Mouse (Mus musculus): ENCODE measurements around the gene Enox1. TPM values are rescaled to one million over a fixed set of nuclear protein-coding genes. Genes with fewer than 3 reads are reported as not detected.
A peak's percentile ranks its signal among the peaks of the same experiment; 100 is the strongest.

Enox1 gene
- polyA plus RNA-seq, 1 experiment from 2014 or later, result 19.4 TPM

- H3K4me1 ChIP-seq, result no peaks in the 10 kb centered on the region
- no peaks in the 10 kb centered on the region for H3K27me3 ChIP-seq
- 79% methylated on average over 6 of the region's 6 CpGs for WGBS
- no peak for ATAC-seq (ENCODE audit: insufficient number of reproducible peaks, low FRiP score, low TSS enrichment, low read depth)
- H3K4me2 ChIP-seq, result no peak overlapping the region
- H3K36me3 ChIP-seq, result no peaks in the 10 kb centered on the region
- no peaks in the 10 kb centered on the region for H3K9me3 ChIP-seq
- no peak overlapping the region for H3K4me3 ChIP-seq
- no peak overlapping the region for H3K27ac ChIP-seq
- no peak overlapping the region for H3K9ac ChIP-seq
These were observed 264.5 kb downstream of the Enox1 start for GRCm38 (mm10) chr14:77421031-77421430.

- no peak overlapping the region for H3K4me3 ChIP-seq
- no peaks in the 10 kb centered on the region for H3K36me3 ChIP-seq
- H3K27me3 ChIP-seq, result no peaks in the 10 kb centered on the region
- no peak overlapping the region for H3K27ac ChIP-seq
- H3K9me3 ChIP-seq, result no peaks in the 10 kb centered on the region
- H3K4me2 ChIP-seq, result no peak overlapping the region
- no peaks in the 10 kb centered on the region for H3K4me1 ChIP-seq
- 84% methylated on average over 9 of the region's 9 CpGs for WGBS
- ATAC-seq (ENCODE audit: insufficient number of reproducible peaks, low FRiP score, low TSS enrichment, low read depth), result no peak
- no peak overlapping the region for H3K9ac ChIP-seq
These were observed 266.6 kb downstream of the Enox1 start for GRCm38 (mm10) chr14:77423194-77423593.

- Histone ChIP-seq H3K36me3 (no peaks in the 10 kb centered on the region), H3K27me3 (no peaks in the 10 kb centered on the region), H3K9me3 (no peaks in the 10 kb centered on the region), H3K4me3 (no peak overlapping the region), H3K27ac (no peak overlapping the region), H3K4me2 (no peak overlapping the region), H3K9ac (no peak overlapping the region), H3K4me1 (no peaks in the 10 kb centered on the region)
- no peak for ATAC-seq (ENCODE audit: insufficient number of reproducible peaks, low FRiP score, low TSS enrichment, low read depth)
- 72% methylated on average over 5 of the region's 5 CpGs for WGBS
These were observed 282.9 kb downstream of the Enox1 start for GRCm38 (mm10) chr14:77439426-77439825.

- ATAC-seq (ENCODE audit: insufficient number of reproducible peaks, low FRiP score, low TSS enrichment, low read depth), result no peak
- WGBS, result 91% methylated on average over 7 of the region's 7 CpGs
- Histone ChIP-seq H3K9ac (no peak overlapping the region), H3K27ac (no peak overlapping the region), H3K9me3 (no peaks in the 10 kb centered on the region), H3K4me3 (no peak overlapping the region), H3K27me3 (no peaks in the 10 kb centered on the region), H3K4me2 (no peak overlapping the region), H3K4me1 (no peaks in the 10 kb centered on the region), H3K36me3 (no peaks in the 10 kb centered on the region)
These were observed 284.2 kb downstream of the Enox1 start for GRCm38 (mm10) chr14:77440805-77441204.

GRCm38 (mm10) chr14:77441541-77441940 is 285.0 kb downstream of the Enox1 start:
- H3K4me1 ChIP-seq, result no peaks in the 10 kb centered on the region
- no peaks in the 10 kb centered on the region for H3K9me3 ChIP-seq
- H3K36me3 ChIP-seq, result no peaks in the 10 kb centered on the region
- H3K4me3 ChIP-seq, result no peak overlapping the region
- no peak overlapping the region for H3K27ac ChIP-seq
- H3K27me3 ChIP-seq, result no peaks in the 10 kb centered on the region
- 83% methylated on average over 6 of the region's 6 CpGs for WGBS
- no peak for ATAC-seq (ENCODE audit: insufficient number of reproducible peaks, low FRiP score, low TSS enrichment, low read depth)
- no peak overlapping the region for H3K4me2 ChIP-seq
- no peak overlapping the region for H3K9ac ChIP-seq

GRCm38 (mm10) chr14:77448001-77448400 is 291.4 kb downstream of the Enox1 start:
- 61% methylated on average over 4 of the region's 4 CpGs for WGBS
- Histone ChIP-seq H3K9me3 (no peaks in the 10 kb centered on the region), H3K27me3 (no peaks in the 10 kb centered on the region), H3K4me3 (no peak overlapping the region), H3K4me2 (no peak overlapping the region), H3K27ac (no peak overlapping the region), H3K36me3 (no peaks in the 10 kb centered on the region), H3K4me1 (0 out of 2 replicates have a peak, but pooled peaks cover 4% of the 10 kb centered on the region), H3K9ac (no peak overlapping the region)
- ATAC-seq (ENCODE audit: insufficient number of reproducible peaks, low FRiP score, low TSS enrichment, low read depth), result no peak

- Histone ChIP-seq H3K9ac (no peak overlapping the region), H3K4me3 (no peak overlapping the region), H3K4me2 (no peak overlapping the region), H3K9me3 (no peaks in the 10 kb centered on the region), H3K4me1 (peaks cover 18% of the 10 kb centered on the region), H3K27ac (no peak overlapping the region), H3K36me3 (no peaks in the 10 kb centered on the region), H3K27me3 (no peaks in the 10 kb centered on the region)
- WGBS, result 81% methylated on average over 4 of the region's 4 CpGs
- ATAC-seq (ENCODE audit: insufficient number of reproducible peaks, low FRiP score, low TSS enrichment, low read depth), result no peak
These were observed 295.4 kb downstream of the Enox1 start for GRCm38 (mm10) chr14:77451916-77452315.

GRCm38 (mm10) chr14:77456066-77456465 is 299.5 kb downstream of the Enox1 start:
- H3K4me2 ChIP-seq, result no peak overlapping the region
- WGBS, result 70% methylated on average over 3 of the region's 3 CpGs
- peaks cover 24% of the 10 kb centered on the region for H3K4me1 ChIP-seq
- no peaks in the 10 kb centered on the region for H3K9me3 ChIP-seq
- no peak overlapping the region for H3K4me3 ChIP-seq
- H3K27ac ChIP-seq, result peak overlapping the region; percentile 77
- no peaks in the 10 kb centered on the region for H3K27me3 ChIP-seq
- no peak overlapping the region for H3K9ac ChIP-seq
- no peaks in the 10 kb centered on the region for H3K36me3 ChIP-seq
- no peak for ATAC-seq (ENCODE audit: insufficient number of reproducible peaks, low FRiP score, low TSS enrichment, low read depth)

- peak; percentile 81 for ATAC-seq (ENCODE audit: insufficient number of reproducible peaks, low FRiP score, low TSS enrichment, low read depth)
- peak overlapping the region; percentile 77 for H3K27ac ChIP-seq
- no peak overlapping the region for H3K4me2 ChIP-seq
These were observed 300.3 kb downstream of the Enox1 start for GRCm38 (mm10) chr14:77456876-77457275.

GRCm38 (mm10) chr14:77458217-77458616 is 301.7 kb downstream of the Enox1 start:
- WGBS, result 14% methylated on average over 9 of the region's 9 CpGs
- H3K4me3 ChIP-seq, result no peak overlapping the region
- H3K4me2 ChIP-seq, result no peak overlapping the region
- H3K9me3 ChIP-seq, result no peaks in the 10 kb centered on the region
- H3K9ac ChIP-seq, result no peak overlapping the region
- H3K4me1 ChIP-seq, result peaks cover 24% of the 10 kb centered on the region
- H3K36me3 ChIP-seq, result no peaks in the 10 kb centered on the region
- H3K27ac ChIP-seq, result peak overlapping the region; percentile 13; the same call in 1 of the 2 replicates
- ATAC-seq (ENCODE audit: insufficient number of reproducible peaks, low FRiP score, low TSS enrichment, low read depth), result no peak
- no peaks in the 10 kb centered on the region for H3K27me3 ChIP-seq

More at GRCm38 (mm10) chr14:77456876-77457275, 300.3 kb downstream of the Enox1 start:
- H3K9ac ChIP-seq, result no peak overlapping the region
- WGBS, result 20% methylated on average over 7 of the region's 7 CpGs
- no peak overlapping the region for H3K4me3 ChIP-seq
- H3K9me3 ChIP-seq, result no peaks in the 10 kb centered on the region
- H3K27me3 ChIP-seq, result no peaks in the 10 kb centered on the region
- peaks cover 24% of the 10 kb centered on the region for H3K4me1 ChIP-seq
- no peaks in the 10 kb centered on the region for H3K36me3 ChIP-seq

- H3K27me3 ChIP-seq, result no peaks in the 10 kb centered on the region
- 72% methylated on average over 4 of the region's 4 CpGs for WGBS
- no peak overlapping the region for H3K27ac ChIP-seq
- no peak overlapping the region for H3K9ac ChIP-seq
- H3K9me3 ChIP-seq, result no peaks in the 10 kb centered on the region
- ATAC-seq (ENCODE audit: insufficient number of reproducible peaks, low FRiP score, low TSS enrichment, low read depth), result no peak
- no peak overlapping the region for H3K4me2 ChIP-seq
- 0 out of 2 replicates have a peak, but pooled peaks cover 2% of the 10 kb centered on the region for H3K4me1 ChIP-seq
- H3K36me3 ChIP-seq, result no peaks in the 10 kb centered on the region
- no peak overlapping the region for H3K4me3 ChIP-seq
These were observed 307.4 kb downstream of the Enox1 start for GRCm38 (mm10) chr14:77463919-77464318.

- no peaks in the 10 kb centered on the region for H3K27me3 ChIP-seq
- H3K4me2 ChIP-seq, result no peak overlapping the region
- no peaks in the 10 kb centered on the region for H3K9me3 ChIP-seq
- H3K9ac ChIP-seq, result no peak overlapping the region
- 0 out of 2 replicates have a peak, but pooled peaks cover 2% of the 10 kb centered on the region for H3K4me1 ChIP-seq
- no peak for ATAC-seq (ENCODE audit: insufficient number of reproducible peaks, low FRiP score, low TSS enrichment, low read depth)
- H3K4me3 ChIP-seq, result no peak overlapping the region
- 83% methylated on average over 4 of the region's 4 CpGs for WGBS
- H3K27ac ChIP-seq, result no peak overlapping the region
- H3K36me3 ChIP-seq, result no peaks in the 10 kb centered on the region
These were observed 308.2 kb downstream of the Enox1 start for GRCm38 (mm10) chr14:77464782-77465181.

GRCm38 (mm10) chr14:77470577-77470976 is 314.0 kb downstream of the Enox1 start:
- H3K36me3 ChIP-seq, result no peaks in the 10 kb centered on the region
- ATAC-seq (ENCODE audit: insufficient number of reproducible peaks, low FRiP score, low TSS enrichment, low read depth), result no peak
- H3K9me3 ChIP-seq, result no peaks in the 10 kb centered on the region
- no peak overlapping the region for H3K9ac ChIP-seq
- no peak overlapping the region for H3K27ac ChIP-seq
- no peak overlapping the region for H3K4me2 ChIP-seq
- no peak overlapping the region for H3K4me3 ChIP-seq
- WGBS, result 58% methylated on average over 3 of the region's 3 CpGs
- 0 out of 2 replicates have a peak, but pooled peaks cover 4% of the 10 kb centered on the region for H3K4me1 ChIP-seq
- no peaks in the 10 kb centered on the region for H3K27me3 ChIP-seq

Data from limb, embryonic 15.5 days (tissue).